Mouse (Mus musculus): ENCODE data around the gene Ralgps2. TPM values are rescaled to one million over a fixed set of nuclear protein-coding genes. Genes with fewer than 3 reads are reported as not detected.

The Ralgps2 gene
- total RNA-seq, 1 experiment from 2014 or later, result 43.3 TPM

- ATAC-seq (replicated peaks in 1 of 2; ENCODE audit: insufficient read depth in 1 of 2, low FRiP score in 2 of 2, low TSS enrichment in 1 of 2, low read depth in 1 of 2, poor library complexity in 2 of 2, severe bottlenecking in 2 of 2), result peak; percentile 90 to 96
Measured at GRCm38 (mm10) chr1:156921290-156921994, 18.0 kb downstream of the Ralgps2 start.

- ATAC-seq (replicated peaks in 1 of 2; ENCODE audit: insufficient read depth in 1 of 2, low FRiP score in 2 of 2, low TSS enrichment in 1 of 2, low read depth in 1 of 2, poor library complexity in 2 of 2, severe bottlenecking in 2 of 2), result peak; percentile 51 to 65; a peak in 3 of 4 replicates
Measured at GRCm38 (mm10) chr1:156917460-156917859, 22.0 kb downstream of the Ralgps2 start.

DNA sequence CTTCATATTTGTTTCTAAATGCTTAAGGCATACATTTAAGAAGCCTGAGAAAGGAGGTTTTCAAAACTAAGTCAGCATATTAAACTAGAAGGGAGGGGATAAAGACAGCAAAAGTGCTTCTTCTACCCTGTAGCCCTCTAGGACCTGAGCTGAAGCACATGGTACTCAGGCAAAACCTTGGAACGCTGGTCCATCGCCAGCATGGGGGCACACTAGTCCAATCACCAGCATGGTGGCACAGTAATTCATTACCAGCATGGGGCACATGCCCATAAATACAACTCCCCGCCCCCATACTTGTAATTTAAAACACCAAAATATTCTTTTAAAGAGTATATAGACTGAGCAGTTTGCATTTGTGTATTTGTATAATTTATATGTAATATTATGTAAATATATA is 23.1 kb downstream of the Ralgps2 start:
- ATAC-seq (replicated peaks in 1 of 2; ENCODE audit: insufficient read depth in 1 of 2, low FRiP score in 2 of 2, low TSS enrichment in 1 of 2, low read depth in 1 of 2, poor library complexity in 2 of 2, severe bottlenecking in 2 of 2), result no peak

GRCm38 (mm10) chr1:156914942-156915341 is 24.5 kb downstream of the Ralgps2 start:
- no peak for ATAC-seq (replicated peaks in 1 of 2; ENCODE audit: insufficient read depth in 1 of 2, low FRiP score in 2 of 2, low TSS enrichment in 1 of 2, low read depth in 1 of 2, poor library complexity in 2 of 2, severe bottlenecking in 2 of 2)

- ATAC-seq (replicated peaks in 1 of 2; ENCODE audit: insufficient read depth in 1 of 2, low FRiP score in 2 of 2, low TSS enrichment in 1 of 2, low read depth in 1 of 2, poor library complexity in 2 of 2, severe bottlenecking in 2 of 2), result no peak
Measured at GRCm38 (mm10) chr1:156913190-156913589, 26.2 kb downstream of the Ralgps2 start.

GRCm38 (mm10) chr1:156910948-156911347 is 28.5 kb downstream of the Ralgps2 start:
- 0 out of 4 replicates have a peak, but pooled peaks of 1 of the 2 experiments have one; percentile 21 for ATAC-seq (replicated peaks in 1 of 2; ENCODE audit: insufficient read depth in 1 of 2, low FRiP score in 2 of 2, low TSS enrichment in 1 of 2, low read depth in 1 of 2, poor library complexity in 2 of 2, severe bottlenecking in 2 of 2)

DNA sequence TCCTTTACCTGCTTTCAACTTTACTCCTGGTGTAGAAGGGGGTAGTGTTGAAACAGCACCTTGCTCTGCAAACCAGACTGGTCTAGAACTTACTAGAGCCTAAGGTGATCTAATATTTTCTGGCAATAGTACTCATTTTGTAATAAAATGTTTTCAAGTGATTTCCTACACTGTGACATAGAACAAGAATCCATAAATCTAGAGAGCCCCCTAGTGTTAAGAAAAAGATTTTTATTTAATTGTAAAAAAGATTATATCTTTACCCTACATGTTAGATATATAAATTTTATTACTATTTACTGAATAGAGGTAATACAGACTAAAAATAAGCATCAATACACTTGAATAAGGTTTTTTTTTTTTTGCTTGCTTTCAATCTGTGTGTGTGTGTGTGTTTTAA is 29.6 kb downstream of the Ralgps2 start:
- ATAC-seq (replicated peaks in 1 of 2; ENCODE audit: insufficient read depth in 1 of 2, low FRiP score in 2 of 2, low TSS enrichment in 1 of 2, low read depth in 1 of 2, poor library complexity in 2 of 2, severe bottlenecking in 2 of 2), result no peak

- ATAC-seq (replicated peaks in 1 of 2; ENCODE audit: insufficient read depth in 1 of 2, low FRiP score in 2 of 2, low TSS enrichment in 1 of 2, low read depth in 1 of 2, poor library complexity in 2 of 2, severe bottlenecking in 2 of 2), result no peak
Measured at GRCm38 (mm10) chr1:156909265-156909664, 30.2 kb downstream of the Ralgps2 start.

DNA sequence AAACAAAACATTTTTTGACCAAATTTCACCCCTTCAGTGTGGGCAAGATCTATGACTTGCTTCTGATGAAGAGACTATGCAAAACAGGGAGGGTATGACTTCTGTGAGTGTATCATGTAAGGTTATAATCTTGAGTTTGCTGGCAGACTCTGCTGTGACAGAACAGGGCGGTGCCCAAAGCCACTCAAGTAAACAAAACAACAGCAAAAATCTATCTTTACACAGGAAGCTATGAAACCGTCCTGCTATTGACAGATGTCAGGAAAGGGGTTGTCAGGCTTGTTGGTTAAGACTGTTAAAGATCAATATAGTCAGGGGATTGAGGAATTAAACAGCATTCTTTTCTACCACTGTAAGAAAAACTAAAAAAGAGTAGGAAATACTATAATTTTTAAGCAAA is 33.8 kb downstream of the Ralgps2 start:
- ATAC-seq (replicated peaks in 1 of 2; ENCODE audit: insufficient read depth in 1 of 2, low FRiP score in 2 of 2, low TSS enrichment in 1 of 2, low read depth in 1 of 2, poor library complexity in 2 of 2, severe bottlenecking in 2 of 2), result no peak

- no peak for ATAC-seq (replicated peaks in 1 of 2; ENCODE audit: insufficient read depth in 1 of 2, low FRiP score in 2 of 2, low TSS enrichment in 1 of 2, low read depth in 1 of 2, poor library complexity in 2 of 2, severe bottlenecking in 2 of 2)
Measured at GRCm38 (mm10) chr1:156903899-156904298, 35.5 kb downstream of the Ralgps2 start.

DNA sequence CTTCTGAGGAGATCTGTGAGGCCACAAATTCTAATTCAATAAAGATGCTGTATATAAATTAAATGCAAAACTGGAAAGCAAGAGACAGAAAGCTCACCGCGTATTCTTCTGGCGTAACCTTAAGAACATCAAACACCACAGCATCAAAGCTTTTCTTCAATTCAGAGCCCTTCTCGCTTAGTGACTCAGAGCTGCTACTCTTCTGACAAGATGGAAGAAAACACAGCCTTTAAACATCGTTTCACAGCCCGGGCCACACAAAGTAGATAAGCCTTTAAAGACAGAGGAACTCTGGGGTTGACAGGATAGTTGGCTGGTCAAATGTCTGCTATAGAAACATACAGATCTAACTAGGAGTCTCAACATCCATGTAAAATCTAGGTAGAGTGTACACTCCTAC is 37.7 kb downstream of the Ralgps2 start:
- ATAC-seq (replicated peaks in 1 of 2; ENCODE audit: insufficient read depth in 1 of 2, low FRiP score in 2 of 2, low TSS enrichment in 1 of 2, low read depth in 1 of 2, poor library complexity in 2 of 2, severe bottlenecking in 2 of 2), result no peak

DNA sequence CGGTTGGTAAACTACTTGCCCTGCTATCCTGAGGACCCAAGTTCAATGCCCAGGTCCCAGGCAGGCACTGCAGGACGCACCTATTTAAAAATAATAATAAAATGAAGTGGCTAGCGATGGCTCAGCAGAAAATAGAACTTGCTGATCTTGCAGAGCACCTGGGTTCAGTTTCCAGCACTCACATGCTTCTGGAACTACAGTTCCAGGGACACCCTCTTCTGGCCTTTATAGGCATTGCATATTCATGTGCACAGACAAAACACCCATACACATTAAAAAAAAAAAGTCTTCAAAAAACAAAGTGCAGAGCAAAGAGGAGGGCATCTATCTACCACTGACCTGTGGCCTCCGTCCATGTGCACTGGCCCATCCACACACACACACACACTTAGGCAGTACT is 47.9 kb downstream of the Ralgps2 start:
- ATAC-seq (replicated peaks in 1 of 2; ENCODE audit: insufficient read depth in 1 of 2, low FRiP score in 2 of 2, low TSS enrichment in 1 of 2, low read depth in 1 of 2, poor library complexity in 2 of 2, severe bottlenecking in 2 of 2), result no peak

- ATAC-seq (replicated peaks in 1 of 2; ENCODE audit: insufficient read depth in 1 of 2, low FRiP score in 2 of 2, low TSS enrichment in 1 of 2, low read depth in 1 of 2, poor library complexity in 2 of 2, severe bottlenecking in 2 of 2), result no peak
Measured at GRCm38 (mm10) chr1:156888830-156889229, 50.6 kb downstream of the Ralgps2 start.

DNA sequence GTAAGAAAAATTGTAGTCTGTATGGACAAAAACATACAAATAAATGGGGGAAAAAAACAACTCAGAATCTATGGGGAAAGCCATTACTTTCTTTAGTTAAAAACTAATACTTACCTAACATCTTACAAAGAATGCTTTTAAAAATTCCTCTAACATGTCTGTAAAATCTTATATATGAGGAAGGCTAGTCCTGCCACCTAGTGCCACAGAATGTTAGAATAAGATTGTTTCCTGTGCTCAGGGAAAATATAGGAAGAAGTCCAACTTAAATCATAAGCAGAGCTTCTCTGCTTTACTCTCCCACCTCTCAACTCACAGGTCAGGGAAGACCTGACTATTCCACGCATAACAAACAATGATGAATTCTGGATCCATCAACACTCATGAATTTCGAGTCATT is 53.5 kb downstream of the Ralgps2 start:
- ATAC-seq (replicated peaks in 1 of 2; ENCODE audit: insufficient read depth in 1 of 2, low FRiP score in 2 of 2, low TSS enrichment in 1 of 2, low read depth in 1 of 2, poor library complexity in 2 of 2, severe bottlenecking in 2 of 2), result no peak

DNA sequence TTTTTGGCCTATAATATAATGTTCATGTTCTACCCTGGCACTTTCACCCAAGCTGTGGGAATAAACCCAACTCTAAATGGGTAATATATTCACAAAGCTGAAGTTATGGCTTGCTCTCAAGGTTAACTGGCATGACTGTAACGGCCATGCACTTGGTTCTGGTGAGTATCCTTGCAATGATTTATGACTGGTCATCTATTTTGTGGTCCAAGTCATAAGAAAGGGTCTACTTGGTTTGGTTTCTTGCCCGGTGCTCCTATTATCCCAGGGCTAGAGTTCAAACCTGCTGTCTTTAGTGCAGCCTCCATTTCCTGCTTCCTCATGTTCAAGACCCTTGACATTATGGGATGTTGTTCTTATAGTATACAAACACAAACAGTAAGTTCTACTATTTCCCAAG is 54.6 kb downstream of the Ralgps2 start:
- no peak for ATAC-seq (replicated peaks in 1 of 2; ENCODE audit: insufficient read depth in 1 of 2, low FRiP score in 2 of 2, low TSS enrichment in 1 of 2, low read depth in 1 of 2, poor library complexity in 2 of 2, severe bottlenecking in 2 of 2)

DNA sequence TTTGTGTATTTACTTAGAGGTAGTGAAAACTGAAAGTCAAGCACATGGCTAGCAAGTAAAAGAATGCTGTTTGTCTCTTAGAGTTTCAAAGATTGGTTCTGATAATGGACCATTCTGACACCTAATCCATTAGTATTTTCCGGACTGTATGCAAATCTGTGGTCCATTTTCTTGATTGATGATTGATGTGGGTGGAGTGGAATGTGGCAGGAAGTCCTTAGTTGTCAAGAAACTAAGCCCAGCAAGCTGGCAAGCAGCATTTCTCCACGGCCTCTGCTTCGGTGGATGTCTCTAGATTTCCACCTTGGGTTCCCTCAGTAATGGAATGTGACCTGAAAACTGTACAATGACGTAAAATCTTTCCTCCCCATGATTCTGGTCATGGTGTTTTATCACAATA is 68.8 kb downstream of the Ralgps2 start:
- no peak for ATAC-seq (replicated peaks in 1 of 2; ENCODE audit: insufficient read depth in 1 of 2, low FRiP score in 2 of 2, low TSS enrichment in 1 of 2, low read depth in 1 of 2, poor library complexity in 2 of 2, severe bottlenecking in 2 of 2)

DNA sequence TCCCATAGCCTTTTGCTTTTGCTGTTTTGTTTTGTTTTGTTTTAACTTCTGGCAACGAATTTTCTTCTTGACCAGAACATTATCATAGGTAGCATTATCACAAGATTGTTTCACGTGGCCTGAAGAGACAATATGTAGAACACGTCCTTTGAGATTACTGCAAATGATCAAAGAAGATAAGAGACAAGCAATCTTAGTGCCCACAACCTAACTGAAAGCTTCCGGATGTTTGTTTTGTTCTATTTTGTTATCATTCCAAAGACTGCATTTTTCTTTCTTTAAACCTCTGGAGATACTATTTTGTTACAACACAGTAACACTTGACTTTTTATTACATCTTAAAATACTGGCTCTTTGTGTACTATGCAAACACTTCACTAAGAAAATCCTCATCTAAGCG is 69.4 kb downstream of the Ralgps2 start:
- ATAC-seq (replicated peaks in 1 of 2; ENCODE audit: insufficient read depth in 1 of 2, low FRiP score in 2 of 2, low TSS enrichment in 1 of 2, low read depth in 1 of 2, poor library complexity in 2 of 2, severe bottlenecking in 2 of 2), result no peak

GRCm38 (mm10) chr1:156864240-156864639 is 75.2 kb downstream of the Ralgps2 start:
- no peak for ATAC-seq (replicated peaks in 1 of 2; ENCODE audit: insufficient read depth in 1 of 2, low FRiP score in 2 of 2, low TSS enrichment in 1 of 2, low read depth in 1 of 2, poor library complexity in 2 of 2, severe bottlenecking in 2 of 2)

DNA sequence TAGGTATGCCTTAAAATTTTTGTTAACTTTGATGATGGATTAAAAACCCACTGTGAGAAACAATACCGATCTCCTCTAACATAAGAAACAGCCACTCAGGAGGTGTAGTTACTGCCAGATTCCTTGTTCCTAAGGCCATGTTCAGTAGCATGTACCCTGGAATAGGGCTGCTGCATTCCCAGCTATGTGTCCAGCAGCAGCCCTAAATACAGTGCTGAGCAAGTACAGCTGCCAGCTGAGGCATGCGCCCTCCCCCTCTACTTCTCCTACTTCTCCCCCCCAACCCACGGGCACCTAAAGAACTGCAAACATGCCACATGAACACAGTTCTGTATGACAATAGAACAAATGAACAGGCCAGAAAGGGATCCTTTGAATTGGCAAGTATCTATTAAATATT is 75.7 kb downstream of the Ralgps2 start:
- no peak for ATAC-seq (replicated peaks in 1 of 2; ENCODE audit: insufficient read depth in 1 of 2, low FRiP score in 2 of 2, low TSS enrichment in 1 of 2, low read depth in 1 of 2, poor library complexity in 2 of 2, severe bottlenecking in 2 of 2)
